Mouse (Mus musculus) neural tube, embryonic 11.5 days (tissue): Measurements from ENCODE around the gene Ctcf. TPM values are rescaled to one million over a fixed set of nuclear protein-coding genes. Genes with fewer than 3 reads are reported as not detected.
A peak's percentile ranks its signal among the peaks of the same experiment; 100 is the strongest.

Source experiments
- ATAC-seq: fragments of 200-750 bp; cut with Nextera tagmentation; 2 replicates; pipeline ENCODE4 v1.8.0; 2017; ENCODE audit warnings: moderate number of reproducible peaks, mild to moderate bottlenecking, moderate TSS enrichment, moderate library complexity; ENCODE audit not compliant: insufficient read depth, low FRiP score, low TSS enrichment
- DNase-seq: peaks from one replicate; pipeline ENCODE4 v3.0.0-alpha.2; 2015; ENCODE audit warnings: low spot score
- H3K27ac ChIP-seq: fragments of 300-500 bp; sonication (generic); 2 replicates; pipeline ENCODE4 v1.5.1; 2014; ENCODE audit warnings: low read depth, mild to moderate bottlenecking, low read length
- H3K27me3 ChIP-seq: fragments of 300-500 bp; sonication (generic); 2 replicates; pipeline ENCODE4 v1.6.1; 2014; ENCODE audit warnings: mild to moderate bottlenecking, low read length, mixed read lengths; ENCODE audit not compliant: control insufficient read depth, insufficient read depth
- H3K36me3 ChIP-seq: fragments of 300-500 bp; sonication (generic); 2 replicates; pipeline ENCODE4 v1.6.1; 2014; ENCODE audit warnings: mild to moderate bottlenecking, low read length, moderate library complexity, mixed read lengths; ENCODE audit not compliant: control insufficient read depth, insufficient read depth
- H3K4me1 ChIP-seq: fragments of 300-500 bp; sonication (generic); 2 replicates; pipeline ENCODE4 v1.6.1; 2014; ENCODE audit warnings: low read length, mixed read lengths; ENCODE audit not compliant: control insufficient read depth, insufficient read depth
- H3K4me2 ChIP-seq: fragments of 300-500 bp; sonication (generic); 2 replicates; pipeline ENCODE4 v1.6.1; 2014; ENCODE audit warnings: low read depth, mild to moderate bottlenecking, moderate library complexity
- H3K4me3 ChIP-seq: fragments of 300-500 bp; sonication (generic); 2 replicates; pipeline ENCODE4 v1.5.1; 2014; ENCODE audit warnings: low read depth, low read length
- H3K9ac ChIP-seq: fragments of 300-500 bp; sonication (generic); 2 replicates; pipeline ENCODE4 v1.6.1; 2014; ENCODE audit warnings: mild to moderate bottlenecking, low read length
- H3K9me3 ChIP-seq: fragments of 300-500 bp; sonication (generic); 2 replicates; pipeline ENCODE4 v1.6.1; 2016; ENCODE audit warnings: low read length; ENCODE audit not compliant: control insufficient read depth
- WGBS: fragments of 180-500 bp; shearing (Covaris S2); extraction: QIAGEN DNeasy Blood & Tissue Kit; methylation state at CpG from one replicate; pipeline ENCODE4 v1.1.7; 2014; 5-methylcytosine and 5-hydroxymethylcytosine counted together
- polyA plus RNA-seq: library from polyadenylated mRNA; unstranded; fragments of >200 nt; fragmentation: Nextera tagmentation; extraction: Ambion mirVana; gene quantifications from 2 replicates; pipeline ENCODE4 v1.2.1, GENCODE M21; 2014

The Ctcf gene
- polyA plus RNA-seq, 1 experiment from 2014 or later, result 111 TPM

- H3K4me3 ChIP-seq, result no peak overlapping the region
- H3K4me2 ChIP-seq, result no peak overlapping the region
- no peaks in the 10 kb centered on the region for H3K9me3 ChIP-seq
- DNase-seq (no peak), ATAC-seq (no peak)
- peaks cover 23% of the 10 kb centered on the region for H3K4me1 ChIP-seq
- peaks cover 14% of the 10 kb centered on the region for H3K36me3 ChIP-seq
- 73% methylated on average over 4 of the region's 4 CpGs for WGBS
- no peak overlapping the region for H3K9ac ChIP-seq
- H3K27ac ChIP-seq, result no peak overlapping the region
- no peaks in the 10 kb centered on the region for H3K27me3 ChIP-seq
Measured at GRCm38 (mm10) chr8:105621841-105622240, 14.5 kb upstream of the Ctcf start.

- no peak overlapping the region for H3K9ac ChIP-seq
- no peaks in the 10 kb centered on the region for H3K27me3 ChIP-seq
- no peak overlapping the region for H3K4me3 ChIP-seq
- 4% methylated on average over 8 of the region's 8 CpGs for WGBS
- peaks cover 23% of the 10 kb centered on the region for H3K4me1 ChIP-seq
- peaks cover 11% of the 10 kb centered on the region for H3K36me3 ChIP-seq
- DNase-seq (peak; percentile 95), ATAC-seq (peak; percentile 77)
- no peak overlapping the region for H3K4me2 ChIP-seq
- peak overlapping the region; percentile 17; the same call in 1 of the 2 replicates for H3K27ac ChIP-seq
- no peaks in the 10 kb centered on the region for H3K9me3 ChIP-seq
Measured at GRCm38 (mm10) chr8:105622421-105622920, 13.9 kb upstream of the Ctcf start.

GRCm38 (mm10) chr8:105623118-105623517 is 13.2 kb upstream of the Ctcf start:
- peaks cover 11% of the 10 kb centered on the region for H3K36me3 ChIP-seq
- no peak for DNase-seq
- no peak overlapping the region; the same call in none of the 2 replicates for H3K9ac ChIP-seq
- no peak overlapping the region for H3K4me3 ChIP-seq
- H3K27ac ChIP-seq, result peak overlapping the region; percentile 71; the same call in 1 of the 2 replicates
- WGBS, result 20% methylated on average over 5 of the region's 5 CpGs
- no peaks in the 10 kb centered on the region for H3K27me3 ChIP-seq
- ATAC-seq, result no peak
- no peaks in the 10 kb centered on the region for H3K9me3 ChIP-seq
- no peak overlapping the region for H3K4me2 ChIP-seq
- peaks cover 23% of the 10 kb centered on the region for H3K4me1 ChIP-seq

- peaks cover 8% of the 10 kb centered on the region for H3K36me3 ChIP-seq
- no peaks in the 10 kb centered on the region for H3K27me3 ChIP-seq
- no peaks in the 10 kb centered on the region for H3K9me3 ChIP-seq
- 25% methylated on average over 7 of the region's 7 CpGs for WGBS
- no peak for DNase-seq
- no peak overlapping the region for H3K4me3 ChIP-seq
- H3K4me2 ChIP-seq, result no peak overlapping the region
- no peak overlapping the region; the same call in 1 of the 2 replicates for H3K9ac ChIP-seq
- no peak for ATAC-seq
- peaks cover 23% of the 10 kb centered on the region for H3K4me1 ChIP-seq
- H3K27ac ChIP-seq, result peak overlapping the region; percentile 71
Measured at GRCm38 (mm10) chr8:105623679-105624245, 12.6 kb upstream of the Ctcf start.

- peak overlapping the region; percentile 2; the same call in 1 of the 2 replicates for H3K9ac ChIP-seq
- WGBS, result 40% methylated on average over 3 of the region's 3 CpGs
Measured at GRCm38 (mm10) chr8:105624401-105624800, 12.0 kb upstream of the Ctcf start.

GRCm38 (mm10) chr8:105624831-105625230 is 11.5 kb upstream of the Ctcf start:
- ATAC-seq (no peak), DNase-seq (no peak)
- peaks cover 23% of the 10 kb centered on the region for H3K4me1 ChIP-seq
- H3K27me3 ChIP-seq, result no peaks in the 10 kb centered on the region
- 61% methylated on average over 1 of the region's 1 CpGs for WGBS
- H3K9ac ChIP-seq, result no peak overlapping the region; the same call in 1 of the 2 replicates
- peak overlapping the region; percentile 71 for H3K27ac ChIP-seq
- no peaks in the 10 kb centered on the region for H3K9me3 ChIP-seq
- H3K4me3 ChIP-seq, result no peak overlapping the region
- H3K36me3 ChIP-seq, result peaks cover 3% of the 10 kb centered on the region; the same call in 1 of the 2 replicates
- H3K4me2 ChIP-seq, result no peak overlapping the region

More at GRCm38 (mm10) chr8:105624401-105624800, 12.0 kb upstream of the Ctcf start:
- DNase-seq (no peak), ATAC-seq (no peak)
- Histone ChIP-seq H3K4me1 (peaks cover 23% of the 10 kb centered on the region), H3K4me2 (no peak overlapping the region), H3K27me3 (no peaks in the 10 kb centered on the region), H3K27ac (peak overlapping the region; percentile 71), H3K36me3 (peaks cover 3% of the 10 kb centered on the region; the same call in 1 of the 2 replicates), H3K4me3 (no peak overlapping the region), H3K9me3 (no peaks in the 10 kb centered on the region)

GRCm38 (mm10) chr8:105626086-105626485 is 10.3 kb upstream of the Ctcf start:
- peaks cover 23% of the 10 kb centered on the region for H3K4me1 ChIP-seq
- no peaks in the 10 kb centered on the region for H3K36me3 ChIP-seq
- no peak overlapping the region for H3K4me2 ChIP-seq
- no peaks in the 10 kb centered on the region for H3K27me3 ChIP-seq
- no peaks in the 10 kb centered on the region for H3K9me3 ChIP-seq
- no peak overlapping the region for H3K27ac ChIP-seq
- H3K4me3 ChIP-seq, result no peak overlapping the region
- H3K9ac ChIP-seq, result no peak overlapping the region
- ATAC-seq (no peak), DNase-seq (no peak)
- 73% methylated on average over 1 of the region's 1 CpGs for WGBS

- no peak overlapping the region for H3K4me2 ChIP-seq
- H3K9ac ChIP-seq, result no peak overlapping the region
- H3K9me3 ChIP-seq, result no peaks in the 10 kb centered on the region
- ATAC-seq (no peak), DNase-seq (no peak)
- H3K27ac ChIP-seq, result no peak overlapping the region
- peaks cover 5% of the 10 kb centered on the region for H3K4me1 ChIP-seq
- no peak overlapping the region for H3K4me3 ChIP-seq
- H3K27me3 ChIP-seq, result no peaks in the 10 kb centered on the region
- 90% methylated on average over 4 of the region's 4 CpGs for WGBS
- H3K36me3 ChIP-seq, result no peaks in the 10 kb centered on the region
Measured at GRCm38 (mm10) chr8:105629337-105629736, 7.0 kb upstream of the Ctcf start.
